Mouse (Mus musculus) limb, embryonic 13.5 days (tissue): Measurements from ENCODE around the gene Igtp. TPM values are rescaled to one million over a fixed set of nuclear protein-coding genes. Genes with fewer than 3 reads are reported as not detected.

Experiments used
- ATAC-seq: fragments of 200-750 bp; cut with Nextera tagmentation; 2 replicates; pipeline ENCODE4 v1.8.0; 2017; ENCODE audit warnings: low read depth, moderate number of reproducible peaks, moderate TSS enrichment; ENCODE audit not compliant: low FRiP score
- H3K27ac ChIP-seq: fragments of 300-500 bp; sonication (generic); 2 replicates; pipeline ENCODE4 v1.5.1; 2015; ENCODE audit warnings: inconsistent platforms, mild to moderate bottlenecking, moderate library complexity
- H3K27me3 ChIP-seq: fragments of 300-500 bp; sonication (generic); 2 replicates; pipeline ENCODE4 v1.6.1; 2015; ENCODE audit warnings: mild to moderate bottlenecking, inconsistent platforms
- H3K36me3 ChIP-seq: fragments of 300-500 bp; sonication (generic); 2 replicates; pipeline ENCODE4 v1.6.1; 2015; ENCODE audit warnings: inconsistent platforms, mild to moderate bottlenecking, moderate library complexity
- H3K4me1 ChIP-seq: fragments of 300-500 bp; sonication (generic); 2 replicates; pipeline ENCODE4 v1.6.1; 2015; ENCODE audit warnings: inconsistent platforms
- H3K4me2 ChIP-seq: fragments of 300-500 bp; sonication (generic); replicated peaks from 2 replicates; pipeline ENCODE4 v1.6.1; 2015; ENCODE audit warnings: inconsistent platforms, mild to moderate bottlenecking, moderate library complexity
- H3K4me3 ChIP-seq: fragments of 300-500 bp; sonication (generic); 2 replicates; pipeline ENCODE4 v1.5.1; 2015; ENCODE audit warnings: moderate library complexity, mild to moderate bottlenecking, inconsistent platforms
- H3K9ac ChIP-seq: fragments of 300-500 bp; sonication (generic); 2 replicates; pipeline ENCODE4 v1.6.1; 2015; ENCODE audit warnings: mild to moderate bottlenecking, inconsistent platforms
- H3K9me3 ChIP-seq: fragments of 300-500 bp; sonication (generic); 2 replicates; pipeline ENCODE4 v1.6.1; 2016; ENCODE audit warnings: inconsistent platforms
- WGBS: fragments of 180-500 bp; shearing (Covaris S2); methylation state at CpG from one replicate; pipeline ENCODE4 v1.1.7; 2015; 5-methylcytosine and 5-hydroxymethylcytosine counted together
- polyA plus RNA-seq: library from polyadenylated mRNA; unstranded; fragments of >200 nt; fragmentation: Nextera tagmentation; extraction: Ambion mirVana; gene quantifications from 2 replicates; pipeline ENCODE4 v1.2.1, GENCODE M21; 2015

Gene Igtp
- polyA plus RNA-seq, 1 experiment from 2014 or later: 3.4 TPM

DNA sequence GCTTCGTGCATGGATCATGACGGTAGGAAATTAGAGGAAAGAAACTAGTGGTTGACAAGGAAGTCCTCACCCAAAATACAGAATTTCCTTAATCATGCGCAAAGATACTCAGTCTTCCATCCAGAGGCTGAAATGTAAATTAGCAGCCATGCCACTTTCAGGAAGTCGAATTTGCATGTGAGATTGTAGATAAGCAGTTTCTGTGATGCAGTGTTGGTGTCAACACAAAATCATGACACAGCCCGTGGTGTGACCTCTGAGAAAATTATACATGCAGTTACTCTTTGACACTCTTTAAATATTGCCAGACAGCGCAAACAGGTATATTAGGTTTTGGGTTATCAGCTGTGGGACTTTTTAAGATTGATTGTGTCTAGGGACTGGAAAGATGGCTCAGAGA lies 9.7 kb upstream of the Igtp start:
- ATAC-seq: no peak
- Histone ChIP-seq H3K4me1 (no peaks in the 10 kb centered on the region), H3K4me3 (no peak overlapping the region), H3K36me3 (no peaks in the 10 kb centered on the region), H3K27ac (no peak overlapping the region), H3K9me3 (no peaks in the 10 kb centered on the region), H3K4me2 (no peak overlapping the region), H3K27me3 (no peaks in the 10 kb centered on the region), H3K9ac (no peak overlapping the region)
- 92% methylated on average over 6 of the region's 6 CpGs for WGBS

DNA sequence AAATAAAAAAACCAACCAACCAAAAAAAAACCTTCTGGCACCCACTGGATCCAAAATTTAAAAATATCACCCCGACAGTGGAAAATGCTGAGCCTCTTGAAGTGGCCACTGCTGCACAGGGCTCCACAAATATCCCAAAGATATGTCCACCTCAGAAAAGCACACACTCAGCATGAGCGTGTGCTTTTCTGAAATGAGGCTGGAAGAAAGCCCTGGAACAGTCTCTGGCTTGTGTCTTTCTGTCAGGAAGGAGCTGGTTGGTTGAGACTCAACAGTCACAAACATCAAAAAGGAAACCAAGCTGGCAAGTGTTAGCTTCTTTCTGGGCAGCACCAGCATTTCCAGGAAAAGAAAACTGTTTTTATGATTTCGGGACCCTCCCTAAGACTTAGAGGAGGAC lies 6.0 kb upstream of the Igtp start:
- no peak for ATAC-seq
- no peak overlapping the region for H3K27ac ChIP-seq
- WGBS: 69% methylated on average over 3 of the region's 3 CpGs

DNA sequence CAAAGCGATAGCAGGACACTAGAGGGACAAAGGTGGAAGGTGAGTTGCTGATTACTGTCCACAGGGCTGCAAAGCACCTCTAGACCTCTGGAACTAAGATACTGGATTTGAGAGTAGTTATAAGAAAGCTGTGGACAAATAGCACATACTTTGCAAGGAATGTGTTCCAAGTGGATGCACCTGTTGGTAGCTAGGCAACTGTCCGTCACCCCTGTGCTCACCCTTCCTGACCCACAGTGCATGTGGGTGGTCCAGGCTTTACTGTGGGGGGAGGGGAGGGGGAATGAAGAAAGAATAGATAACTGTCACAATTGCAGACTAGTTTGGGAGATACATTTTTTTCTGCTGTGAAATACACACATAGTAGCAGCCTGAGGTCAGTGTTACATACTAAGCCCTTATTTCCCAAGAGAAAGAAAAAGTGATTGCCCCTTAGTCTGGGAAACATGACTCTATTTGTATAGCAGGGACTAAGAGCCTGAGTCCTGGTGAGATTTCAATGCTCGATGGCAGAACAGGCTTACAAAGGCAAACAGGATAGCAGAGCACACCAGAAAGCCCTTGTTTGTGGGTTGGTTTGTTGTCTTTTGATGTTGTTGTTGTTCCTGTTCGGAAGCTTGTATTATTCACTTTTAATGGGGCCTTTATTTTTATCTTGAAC lies 5.4 kb upstream of the Igtp start:
- 59% methylated on average over 4 of the region's 4 CpGs for WGBS
- ATAC-seq: no peak; the same call in 1 of the 2 replicates

More for the DNA sequence above, 6.0 kb upstream of the Igtp start:
- H3K4me2 ChIP-seq: no peak overlapping the region
- H3K4me3 ChIP-seq: no peak overlapping the region
- no peaks in the 10 kb centered on the region for H3K27me3 ChIP-seq
- no peaks in the 10 kb centered on the region for H3K9me3 ChIP-seq
- H3K4me1 ChIP-seq: no peaks in the 10 kb centered on the region
- no peaks in the 10 kb centered on the region for H3K36me3 ChIP-seq
- no peak overlapping the region for H3K9ac ChIP-seq

DNA sequence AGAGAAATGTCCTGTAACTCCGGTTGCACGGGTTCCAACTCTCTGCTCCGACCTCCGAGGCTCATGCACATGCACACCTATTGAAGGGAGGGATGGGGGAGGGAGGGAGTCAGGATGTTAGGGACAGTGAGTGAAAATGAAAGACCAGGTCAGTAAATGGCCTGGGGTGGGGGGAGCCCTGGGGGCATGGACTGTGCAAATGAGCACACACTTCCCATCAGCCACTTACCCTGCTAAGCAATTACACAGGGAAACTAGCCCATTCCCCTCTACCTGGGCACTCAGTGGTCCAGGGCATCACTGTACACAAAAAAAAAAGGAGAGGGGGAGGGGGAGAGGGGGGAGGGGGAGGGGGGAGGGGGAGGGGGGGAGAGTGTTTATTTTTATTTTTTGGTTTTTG lies 693 bp upstream of the Igtp start:
- Histone ChIP-seq H3K27me3 (no peaks in the 10 kb centered on the region), H3K9me3 (no peaks in the 10 kb centered on the region), H3K4me2 (peak overlapping the region; percentile 71), H3K4me3 (peak overlapping the region; percentile 61), H3K9ac (no peak overlapping the region), H3K36me3 (no peaks in the 10 kb centered on the region), H3K4me1 (peaks cover 6% of the 10 kb centered on the region; the same call in 1 of the 2 replicates), H3K27ac (no peak overlapping the region)
- 80% methylated on average over 4 of the region's 4 CpGs for WGBS
- ATAC-seq: no peak

More for the DNA sequence above, 5.4 kb upstream of the Igtp start:
- Histone ChIP-seq H3K9ac (no peak overlapping the region), H3K27me3 (no peaks in the 10 kb centered on the region), H3K4me1 (no peaks in the 10 kb centered on the region), H3K4me2 (no peak overlapping the region), H3K36me3 (no peaks in the 10 kb centered on the region), H3K27ac (no peak overlapping the region), H3K4me3 (no peak overlapping the region), H3K9me3 (no peaks in the 10 kb centered on the region)

GRCm38 (mm10) chr11:58200226-58200625 lies 870 bp downstream of the Igtp start:
- no peak for ATAC-seq
- Histone ChIP-seq H3K27ac (no peak overlapping the region), H3K4me2 (no peak overlapping the region), H3K4me3 (no peak overlapping the region), H3K27me3 (no peaks in the 10 kb centered on the region), H3K4me1 (peaks cover 6% of the 10 kb centered on the region; the same call in 1 of the 2 replicates), H3K9ac (no peak overlapping the region), H3K9me3 (no peaks in the 10 kb centered on the region), H3K36me3 (no peaks in the 10 kb centered on the region)
- 84% methylated on average over 4 of the region's 4 CpGs for WGBS

DNA sequence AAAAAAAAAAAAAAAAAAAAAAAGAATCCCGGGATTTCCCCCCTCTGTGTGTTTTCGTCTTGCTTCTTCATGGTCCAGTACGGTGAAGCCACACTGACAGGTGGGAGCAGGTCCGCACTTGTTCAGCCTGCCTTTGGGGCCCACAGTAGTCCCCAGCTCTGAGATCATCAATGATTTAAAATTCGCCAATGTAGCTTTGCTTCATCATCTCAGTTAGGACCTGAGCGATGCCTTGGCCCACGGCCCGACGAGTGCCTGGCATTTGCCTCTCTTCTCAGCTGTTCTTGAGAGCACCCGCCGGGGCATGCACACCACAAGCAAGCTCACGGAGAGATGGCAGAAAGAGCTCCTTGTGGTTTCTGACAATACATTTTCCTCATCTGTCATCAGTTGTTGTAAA lies 1.7 kb downstream of the Igtp start:
- H3K9me3 ChIP-seq: no peaks in the 10 kb centered on the region
- H3K4me2 ChIP-seq: no peak overlapping the region
- H3K27ac ChIP-seq: no peak overlapping the region
- H3K36me3 ChIP-seq: no peaks in the 10 kb centered on the region
- 86% methylated on average over 12 of the region's 12 CpGs for WGBS
- H3K4me1 ChIP-seq: peaks cover 6% of the 10 kb centered on the region; the same call in 1 of the 2 replicates
- no peak for ATAC-seq
- no peak overlapping the region for H3K9ac ChIP-seq
- no peaks in the 10 kb centered on the region for H3K27me3 ChIP-seq
- no peak overlapping the region for H3K4me3 ChIP-seq

GRCm38 (mm10) chr11:58210321-58210886 lies 11.0 kb downstream of the Igtp start:
- WGBS: 95% methylated on average over 1 of the region's 1 CpGs
- no peaks in the 10 kb centered on the region for H3K36me3 ChIP-seq

GRCm38 (mm10) chr11:58211062-58211681 lies 11.8 kb downstream of the Igtp start:
- Histone ChIP-seq H3K4me2 (peak overlapping the region; percentile 32), H3K9ac (no peak overlapping the region), H3K27ac (no peak overlapping the region), H3K36me3 (no peaks in the 10 kb centered on the region), H3K4me3 (no peak overlapping the region), H3K9me3 (no peaks in the 10 kb centered on the region), H3K4me1 (peaks cover 13% of the 10 kb centered on the region), H3K27me3 (no peaks in the 10 kb centered on the region)
- ATAC-seq: peak; percentile 71
- WGBS: 19% methylated on average over 9 of the region's 9 CpGs

More at GRCm38 (mm10) chr11:58210321-58210886, 11.0 kb downstream of the Igtp start:
- H3K27me3 ChIP-seq: no peaks in the 10 kb centered on the region
- no peak for ATAC-seq
- H3K27ac ChIP-seq: no peak overlapping the region; the same call in 1 of the 2 replicates
- H3K9ac ChIP-seq: no peak overlapping the region
- H3K4me3 ChIP-seq: no peak overlapping the region
- peaks cover 12% of the 10 kb centered on the region for H3K4me1 ChIP-seq
- H3K4me2 ChIP-seq: no peak overlapping the region
- no peaks in the 10 kb centered on the region for H3K9me3 ChIP-seq

GRCm38 (mm10) chr11:58211682-58212067 lies 12.3 kb downstream of the Igtp start:
- H3K36me3 ChIP-seq: no peaks in the 10 kb centered on the region
- H3K4me3 ChIP-seq: no peak overlapping the region
- peak overlapping the region; percentile 32 for H3K4me2 ChIP-seq
- H3K4me1 ChIP-seq: peaks cover 13% of the 10 kb centered on the region
- H3K9ac ChIP-seq: no peak overlapping the region
- 17% methylated on average over 2 of the region's 2 CpGs for WGBS
- no peaks in the 10 kb centered on the region for H3K9me3 ChIP-seq
- no peak for ATAC-seq
- no peak overlapping the region for H3K27ac ChIP-seq
- H3K27me3 ChIP-seq: no peaks in the 10 kb centered on the region

DNA sequence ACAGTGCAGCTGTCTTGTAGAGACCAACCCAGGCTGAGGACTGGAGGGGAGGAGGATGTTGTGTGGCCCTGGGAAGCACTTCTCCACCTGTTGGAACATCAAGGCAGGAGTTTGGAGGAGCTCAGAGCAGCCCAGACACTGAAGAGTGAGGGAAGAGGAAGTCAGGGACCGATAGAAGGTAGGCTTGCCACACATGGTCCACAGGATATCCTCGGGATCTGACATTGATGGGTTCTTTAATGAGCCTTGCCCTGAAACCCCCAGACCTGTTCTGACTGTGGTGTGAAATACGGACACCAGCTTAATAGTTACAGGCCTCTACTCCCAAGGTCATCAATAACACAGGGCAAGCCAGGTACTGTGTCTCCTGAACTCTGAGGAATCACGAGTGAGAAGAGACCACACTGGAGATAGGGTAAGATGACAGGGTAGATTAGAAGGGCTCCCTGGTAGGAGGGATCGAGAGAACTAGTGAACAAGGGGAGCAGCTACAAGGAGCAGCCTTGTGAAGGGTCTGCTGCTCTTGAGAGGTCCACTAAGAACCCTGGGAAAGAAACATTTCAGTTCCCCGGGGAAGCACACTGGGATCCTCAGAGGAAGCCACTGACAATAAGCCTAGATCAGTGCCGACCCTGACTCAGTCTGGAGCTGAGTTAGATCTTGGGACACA lies 14.5 kb downstream of the Igtp start:
- peaks cover 13% of the 10 kb centered on the region for H3K4me1 ChIP-seq
- no peaks in the 10 kb centered on the region for H3K9me3 ChIP-seq
- WGBS: 78% methylated on average over 7 of the region's 7 CpGs
- H3K4me3 ChIP-seq: peak overlapping the region; percentile 49; the same call in 1 of the 2 replicates
- no peak overlapping the region for H3K27ac ChIP-seq
- H3K27me3 ChIP-seq: no peaks in the 10 kb centered on the region
- no peak overlapping the region; the same call in 1 of the 2 replicates for H3K4me2 ChIP-seq
- ATAC-seq: no peak
- H3K36me3 ChIP-seq: no peaks in the 10 kb centered on the region
- no peak overlapping the region for H3K9ac ChIP-seq

GRCm38 (mm10) chr11:58214391-58215048 lies 15.2 kb downstream of the Igtp start:
- Histone ChIP-seq H3K27me3 (no peaks in the 10 kb centered on the region), H3K9me3 (no peaks in the 10 kb centered on the region), H3K4me3 (peak overlapping the region; percentile 49), H3K9ac (peak overlapping the region; percentile 66), H3K4me1 (peaks cover 13% of the 10 kb centered on the region), H3K36me3 (no peaks in the 10 kb centered on the region), H3K4me2 (peak overlapping the region; percentile 64), H3K27ac (no peak overlapping the region)
- peak; percentile 64; the same call in 1 of the 2 replicates for ATAC-seq
- WGBS: 31% methylated on average over 17 of the region's 17 CpGs
